Mouse (Mus musculus) retina, adult 2 months (tissue): Measurements from ENCODE around the gene Vmn2r55.
"Not testable (repeated sequence)": the region's sequence is repeated elsewhere in the genome, so short reads cannot be mapped to it uniquely, and the experiment has no call there.

Experiments
- DNase-seq: peaks from one replicate; pipeline ENCODE4 v3.0.0-alpha.2; 2012; ENCODE audit warnings: low read depth, low spot score

The Vmn2r55 gene

DNA sequence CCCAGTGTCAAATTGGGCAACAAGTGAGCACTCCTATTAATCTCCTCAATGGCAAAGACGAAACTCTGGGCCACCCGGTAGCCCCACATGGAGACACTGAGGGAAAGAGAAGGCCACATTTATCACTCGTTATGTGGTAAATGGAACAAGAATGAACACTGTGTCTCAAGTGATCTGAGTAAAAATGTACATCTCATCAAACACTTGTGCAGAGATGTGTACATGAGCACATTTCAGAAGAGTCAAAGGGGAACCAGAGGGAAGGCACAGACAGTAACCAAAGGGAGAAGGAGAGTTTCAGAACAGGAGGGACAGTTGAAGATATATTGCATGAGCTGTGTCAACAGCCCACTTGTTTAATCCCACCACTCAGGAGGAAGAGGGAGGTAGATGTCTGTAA lies at the start of gene Vmn2r55:
TSS of gene Vmn2r55 (minus strand) at position 101 of the 400 bp plus-strand sequence.
- DNase-seq: not testable (repeated sequence)

DNA sequence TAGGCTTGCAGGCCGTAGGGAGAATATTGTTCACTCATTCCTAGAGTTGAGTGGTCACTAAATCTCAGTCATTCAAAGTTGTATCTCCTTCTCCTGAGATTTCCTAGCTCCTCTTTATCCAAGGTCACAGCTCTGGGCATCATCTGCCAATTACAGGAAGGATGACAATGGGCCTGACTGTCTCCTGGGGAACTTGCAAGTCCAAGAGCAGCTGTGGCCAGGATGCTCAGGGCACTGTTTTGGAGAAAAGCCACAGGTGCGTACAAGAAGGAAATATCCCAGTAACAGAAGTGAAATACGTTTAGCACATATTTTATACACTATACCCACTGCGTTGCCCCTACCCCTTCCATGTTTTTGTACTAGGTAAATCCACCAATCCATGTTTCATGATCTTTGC lies 44.6 kb downstream of the Vmn2r55 start, which contains the start of gene Vmn2r54:
TSS of gene Vmn2r54 (minus strand) at position 101 of the 400 bp plus-strand sequence.
- DNase-seq: not testable (repeated sequence)

DNA sequence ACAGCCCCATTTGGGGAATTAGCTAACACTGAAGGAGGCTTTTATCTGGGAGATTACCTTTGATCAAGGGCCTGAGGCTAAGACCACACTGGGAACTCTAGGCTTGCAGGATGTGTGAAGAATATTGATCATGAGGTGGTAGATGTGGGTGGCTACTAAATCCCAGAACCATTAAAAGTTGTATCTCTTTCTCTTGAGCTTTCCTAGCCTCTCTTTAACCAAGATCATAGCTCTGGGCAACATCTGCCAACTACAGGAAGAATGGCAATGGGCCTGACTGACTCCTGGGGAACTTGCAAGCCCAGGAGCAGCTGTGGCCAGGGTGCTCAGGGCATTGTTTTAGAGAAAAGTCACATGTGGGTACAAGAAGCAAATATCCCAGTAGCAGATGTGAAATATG lies 76.1 kb downstream of the Vmn2r55 start, which contains the start of gene Vmn2r53:
TSS of gene Vmn2r53 (minus strand) at position 101 of the 400 bp plus-strand sequence.
- no peak for DNase-seq
